Mouse (Mus musculus) gastrocnemius, postnatal 10 days (tissue): ENCODE data around the gene Abca13. TPM values are rescaled to one million over a fixed set of nuclear protein-coding genes. Genes with fewer than 3 reads are reported as not detected.
"Not testable (repeated sequence)": the region's sequence is repeated elsewhere in the genome, so short reads cannot be mapped to it uniquely, and the experiment has no call there.

ENCODE experiments used
- DNase-seq: peaks from one replicate; pipeline ENCODE4 v3.0.0; 2021; ENCODE audit warnings: mixed read lengths
- long read RNA-seq, 2 experiments: library from polyadenylated mRNA; stranded (forward); transcript quantifications; one replicate each; pipeline ENCODE4 v2.0.0; 2021
- total RNA-seq, 2 experiments: library from RNA; stranded (reverse); gene quantifications; 2 replicates each; pipeline ENCODE4 v1.2.3; 2021

Abca13 gene
- total RNA-seq = under 1 TPM in 1 of 2 experiments, not detected in 1; 0.45 TPM
- long read RNA-seq, experiment 1, partial matches to known transcripts = 1 of 1 reads
- long read RNA-seq, experiment 1, other reads (novel, unspliced or antisense) = 0 of 1 reads
- long read RNA-seq, experiment 2 = 0 reads

DNA sequence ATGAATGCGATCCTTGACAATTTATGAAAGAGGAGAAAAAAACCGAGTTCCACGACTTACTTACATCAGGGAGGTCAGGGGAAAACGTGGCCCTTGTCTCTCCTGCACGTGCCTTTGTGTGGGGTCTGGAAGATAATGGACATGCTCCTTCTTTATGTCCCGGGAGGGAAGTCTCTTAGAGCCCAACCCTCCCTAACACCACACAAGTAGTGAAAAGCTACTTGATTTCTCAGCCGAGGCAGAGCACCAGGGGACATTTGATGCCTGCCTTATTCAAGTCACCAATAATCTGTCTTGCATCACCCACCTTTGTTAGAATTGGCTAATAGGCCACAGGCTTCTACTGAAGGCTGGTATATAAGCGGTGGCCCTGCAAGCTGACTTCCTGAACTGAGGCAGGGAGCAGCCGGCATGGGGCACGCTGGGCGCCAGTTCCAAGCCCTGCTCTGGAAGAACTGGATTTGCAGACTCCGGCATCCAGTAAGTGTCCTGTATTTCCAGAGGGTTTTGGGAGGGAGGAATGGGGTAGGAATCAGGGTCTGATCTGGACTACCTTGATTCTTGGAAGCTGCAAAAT is at the start of gene Abca13:
TSS of gene Abca13 (plus strand) at position 388 of the 577 bp plus-strand sequence.
- no peak for DNase-seq

DNA sequence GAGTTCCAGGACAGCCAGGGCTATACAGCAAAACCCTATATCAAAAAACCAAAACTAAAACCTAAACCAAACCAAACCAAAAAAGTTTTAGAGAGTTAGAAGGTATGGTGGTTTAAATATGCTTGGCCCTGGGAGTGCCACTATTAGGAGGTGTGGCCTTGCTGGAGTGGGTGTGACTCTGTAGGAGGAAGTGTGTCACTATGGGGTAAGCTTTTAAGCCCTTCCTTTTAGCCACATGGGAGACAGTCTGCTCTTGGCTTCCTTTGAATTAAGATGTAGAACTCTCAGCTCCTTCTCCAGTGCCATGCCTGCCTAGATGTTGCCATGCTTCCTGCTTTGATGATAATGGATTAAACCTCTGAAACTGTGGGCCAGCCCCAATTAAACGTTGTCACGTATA is 46.6 kb upstream of the Abca13 start:
- no peak for DNase-seq

DNA sequence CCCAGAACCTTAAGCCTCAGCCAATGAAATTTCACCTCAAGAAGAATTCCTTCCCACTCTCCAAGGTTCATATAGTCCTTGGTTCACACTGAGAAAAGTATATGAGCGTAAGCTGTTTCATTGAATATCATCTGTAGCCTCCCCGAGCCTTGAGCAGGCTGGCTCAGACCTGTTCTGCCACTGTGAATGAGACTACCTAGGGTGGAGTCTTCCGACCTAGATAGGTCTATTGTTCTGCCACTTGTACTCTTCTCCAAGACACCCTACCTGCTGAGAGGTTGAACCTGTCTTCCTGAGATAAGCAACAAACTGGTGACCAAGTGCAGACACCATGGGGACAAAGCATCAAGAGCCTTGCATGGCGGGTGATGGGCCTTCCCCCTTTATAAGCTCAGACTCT is 45.6 kb upstream of the Abca13 start:
- DNase-seq = no peak

DNA sequence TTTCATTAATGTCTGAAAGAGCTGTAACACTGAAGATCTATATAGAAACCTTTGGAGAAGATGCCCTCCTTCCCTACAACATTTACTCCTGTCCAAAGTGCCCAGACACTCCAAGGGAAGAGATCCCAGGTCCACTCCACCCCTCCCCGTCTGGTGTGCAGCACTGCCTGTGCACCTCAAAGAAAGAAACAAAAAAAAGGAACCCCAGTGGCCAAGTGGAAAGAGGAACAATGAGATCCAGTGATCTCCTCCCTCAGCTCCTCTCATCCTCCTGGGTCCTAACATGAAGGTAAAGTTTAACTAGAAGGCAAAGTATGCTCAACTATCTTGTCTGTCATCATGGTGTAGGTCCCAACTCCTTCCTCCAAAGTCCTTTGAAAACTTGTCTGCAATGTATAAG is 45.1 kb upstream of the Abca13 start:
- no peak for DNase-seq

DNA sequence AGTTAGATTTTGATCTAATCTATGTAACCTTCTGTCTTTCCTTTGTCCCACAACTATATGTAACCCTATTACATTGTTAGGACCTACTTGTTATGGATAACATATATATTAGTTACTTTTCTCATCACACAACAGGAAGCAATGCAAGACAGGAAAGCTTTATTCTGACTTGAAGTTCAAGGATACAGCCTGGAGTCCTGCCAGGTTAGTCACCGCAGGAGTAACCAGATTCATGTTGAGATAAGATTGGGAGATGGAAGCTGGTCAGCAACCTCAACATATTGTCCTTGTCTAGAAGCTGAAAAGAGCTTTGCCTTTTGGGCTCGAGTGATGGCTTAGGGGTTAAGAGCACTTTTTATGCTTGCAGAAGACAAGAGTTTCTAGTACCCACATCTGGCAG is 43.5 kb upstream of the Abca13 start:
- DNase-seq = no peak

DNA sequence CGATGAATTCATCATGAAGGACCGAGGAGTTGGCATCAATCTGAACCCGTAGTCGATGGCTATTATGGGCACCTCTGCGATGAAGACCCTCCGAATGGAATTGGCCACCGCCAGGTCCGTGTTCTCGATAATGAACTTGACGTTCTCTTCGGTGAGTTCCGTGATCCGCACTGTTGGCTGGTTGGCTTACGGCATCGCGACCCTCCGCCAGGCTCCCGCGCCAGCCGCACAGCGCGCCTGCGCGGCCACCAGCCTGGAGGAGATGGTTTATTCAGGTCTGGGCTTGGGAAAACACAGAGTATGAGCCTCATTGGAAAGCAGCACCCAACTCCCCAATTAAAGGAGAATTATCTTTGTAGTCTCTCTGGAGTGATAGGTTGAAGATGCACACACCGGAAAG is 41.3 kb upstream of the Abca13 start:
- not testable (repeated sequence) for DNase-seq

DNA sequence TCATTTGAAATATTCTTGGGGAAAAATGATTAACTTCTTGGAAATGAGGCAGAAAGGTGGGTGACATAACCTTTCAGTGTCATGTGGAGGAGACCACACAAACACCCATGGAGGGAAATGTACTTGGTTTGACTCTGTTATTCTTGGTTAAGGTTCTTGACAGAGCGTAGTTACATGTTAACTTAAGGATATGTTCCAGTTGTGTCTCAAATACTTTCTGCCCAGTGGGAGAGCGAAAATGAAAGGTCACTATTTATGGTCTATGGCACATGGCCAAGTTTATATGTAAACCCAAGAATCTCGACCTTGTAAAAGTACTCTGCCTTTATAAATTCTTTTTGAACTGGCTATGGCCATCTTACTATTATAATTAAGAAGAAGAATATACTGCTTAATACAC is 31.8 kb upstream of the Abca13 start:
- no peak for DNase-seq

DNA sequence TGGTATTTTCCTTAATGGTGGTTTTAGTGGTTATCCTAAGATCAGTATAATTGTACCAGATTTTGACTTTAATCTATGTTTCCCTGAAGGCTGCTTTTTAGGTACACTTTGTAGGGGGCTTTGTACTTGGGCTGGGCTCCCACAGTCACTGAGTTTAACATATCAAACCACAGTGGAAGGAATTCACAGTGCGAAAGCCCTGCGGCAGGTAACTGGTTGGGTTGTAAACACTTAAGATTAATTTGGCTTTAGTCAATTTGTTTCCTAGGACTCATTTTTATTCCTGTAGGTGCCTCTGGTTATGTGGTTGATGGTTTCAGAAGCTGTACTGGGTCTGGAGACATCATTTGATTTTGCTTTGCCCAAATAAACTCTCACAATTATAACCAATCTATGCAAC is 24.4 kb upstream of the Abca13 start:
- no peak for DNase-seq

DNA sequence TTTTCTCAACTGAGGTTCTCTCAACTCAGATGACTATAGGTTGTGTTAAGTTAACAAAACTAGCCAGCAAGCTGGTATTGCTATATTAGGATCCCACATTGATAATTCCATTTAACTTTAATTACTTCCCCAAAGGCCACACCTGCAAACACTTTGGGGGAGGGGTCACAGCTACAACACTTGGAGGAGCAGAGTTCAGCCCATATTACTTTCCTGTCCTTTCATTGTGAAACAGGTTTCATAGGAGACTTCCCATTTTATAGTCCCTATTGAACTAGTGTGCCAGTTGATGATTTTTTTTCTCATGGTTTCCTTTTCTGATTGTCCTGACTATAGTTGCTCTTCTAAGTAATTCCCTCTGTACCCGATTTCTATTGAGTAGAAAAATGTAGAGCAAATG is 10.3 kb upstream of the Abca13 start:
- DNase-seq = no peak

DNA sequence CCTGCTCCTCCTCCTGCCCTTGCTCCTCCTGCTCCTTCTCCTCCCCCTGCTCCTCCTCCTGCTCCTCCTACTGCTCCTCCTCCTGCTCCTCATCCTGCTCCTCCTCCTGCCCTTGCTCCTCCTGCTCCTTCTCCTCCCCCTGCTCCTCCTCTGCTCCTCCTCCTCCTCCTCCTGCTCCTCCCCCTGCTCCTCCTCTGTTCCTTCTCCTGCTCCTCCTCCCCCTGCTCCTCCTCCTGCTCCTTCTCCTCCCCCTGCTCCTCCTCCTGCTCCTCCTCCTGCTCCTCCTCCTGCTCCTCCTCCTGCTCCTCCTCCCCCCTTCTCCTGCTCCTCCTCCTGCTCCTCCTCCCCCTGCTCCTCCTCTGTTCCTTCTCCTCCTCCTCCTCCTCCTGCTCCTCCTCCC is 2.3 kb upstream of the Abca13 start:
- not testable (repeated sequence) for DNase-seq

DNA sequence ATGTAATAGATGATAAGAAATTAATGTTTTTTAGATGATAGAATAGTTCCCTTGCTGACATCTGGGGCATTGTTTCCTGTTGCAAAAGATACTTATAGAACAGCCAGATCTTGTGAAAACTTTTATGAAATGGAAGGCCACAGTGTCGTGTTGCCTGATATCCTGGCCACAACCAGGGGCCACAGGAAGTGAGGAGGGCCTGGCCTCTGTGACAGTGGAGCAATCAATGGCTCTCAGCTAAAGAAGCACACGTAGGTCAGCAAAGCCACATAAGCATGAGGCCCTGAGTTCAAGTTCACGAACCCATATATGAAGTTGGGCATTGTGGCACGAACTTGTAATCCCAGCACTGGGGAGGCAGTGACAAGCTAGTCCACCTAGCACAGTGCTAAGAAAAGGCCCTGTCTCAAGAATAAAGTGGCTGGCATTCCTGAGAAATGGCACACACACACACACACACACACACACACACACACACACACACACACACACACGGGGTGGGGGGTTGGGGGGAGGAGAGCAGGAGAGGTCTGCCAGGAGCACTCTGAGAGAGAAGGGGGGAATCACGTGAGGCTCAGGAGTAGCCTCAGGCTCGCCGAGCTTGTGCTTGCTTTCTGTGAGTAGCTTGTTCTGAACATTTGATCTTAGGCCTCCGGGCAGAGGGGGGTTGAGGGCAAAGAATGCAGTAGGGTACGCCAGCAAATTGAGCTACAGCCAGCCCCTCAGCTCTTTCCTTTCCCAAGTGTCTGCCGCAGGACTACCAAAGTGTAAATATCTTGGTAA is 779 bp upstream of the Abca13 start:
- no peak for DNase-seq

DNA sequence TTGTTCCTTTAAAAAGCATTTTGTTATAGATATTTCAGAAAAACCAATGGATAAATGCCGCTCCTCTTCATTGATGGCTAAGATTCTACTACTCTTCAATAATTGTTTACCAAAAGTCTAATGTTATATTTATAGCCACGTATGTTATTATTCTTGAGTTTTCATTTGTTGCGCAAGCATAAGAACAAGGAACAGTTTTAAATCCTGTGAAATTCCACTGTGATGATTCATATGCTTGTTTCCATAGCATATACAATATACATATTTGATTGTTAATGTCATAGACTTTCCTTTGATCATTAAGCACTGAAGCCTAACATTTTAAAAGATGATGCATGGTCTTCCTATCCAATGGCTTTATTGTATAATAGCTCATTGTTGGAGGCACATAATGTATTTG is 3.1 kb downstream of the Abca13 start:
- DNase-seq = no peak

DNA sequence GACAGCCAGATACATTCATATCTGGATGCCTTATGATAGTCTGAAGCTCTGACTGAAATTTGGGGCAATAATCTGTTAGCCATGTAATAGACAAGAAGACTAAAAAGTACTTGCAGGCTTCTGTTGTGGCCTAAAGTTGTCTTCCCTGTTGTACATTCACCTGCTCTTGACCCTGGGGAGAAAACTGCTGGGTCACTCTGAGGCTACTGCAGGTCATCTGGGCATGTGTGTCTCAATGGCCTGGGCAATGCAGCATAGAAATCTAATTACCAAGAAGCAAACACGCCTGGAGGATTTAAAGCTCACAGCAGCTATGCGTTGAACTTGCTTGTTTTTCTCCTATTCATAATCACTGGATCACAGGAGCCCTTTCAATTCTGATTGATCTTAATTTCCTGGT is 8.1 kb downstream of the Abca13 start:
- DNase-seq = no peak

DNA sequence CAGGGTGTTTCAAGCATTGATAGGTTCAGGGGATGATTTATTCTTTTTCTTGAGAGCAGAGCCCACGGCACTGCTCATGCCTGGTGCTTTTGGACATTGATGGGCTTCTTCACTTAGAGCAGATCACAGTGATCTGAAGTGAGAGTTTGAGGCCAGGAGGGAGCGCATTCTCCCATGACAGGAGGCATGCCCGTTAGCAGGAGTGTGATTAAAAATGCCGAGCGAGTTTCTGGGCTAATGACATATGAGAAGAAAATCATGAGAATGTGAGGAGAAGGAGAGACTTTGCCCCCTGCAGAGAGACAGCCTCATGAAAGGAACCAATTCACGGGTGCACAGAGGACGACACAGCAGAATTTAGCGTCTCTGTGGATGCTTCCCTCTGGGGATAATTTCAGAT is 19.0 kb downstream of the Abca13 start:
- no peak for DNase-seq

DNA sequence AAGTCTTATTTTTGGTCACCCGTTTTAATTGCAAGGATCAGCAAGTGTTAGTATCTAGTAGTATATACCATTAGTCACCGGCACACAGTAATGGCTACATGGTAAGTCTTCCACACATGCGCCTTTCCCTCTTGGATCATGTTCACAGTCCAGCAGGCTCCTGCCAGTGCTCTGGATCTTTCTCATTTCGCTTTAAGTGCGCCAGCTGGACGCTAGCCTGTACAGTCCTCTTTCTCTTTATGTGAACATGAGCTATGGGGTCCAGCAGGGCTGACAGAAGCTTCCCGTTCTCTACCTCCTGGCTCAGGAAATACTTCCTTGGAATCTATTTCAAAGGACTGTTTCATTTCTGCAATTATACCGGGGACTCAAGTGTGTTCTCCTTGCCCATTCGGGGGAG is 21.8 kb downstream of the Abca13 start:
- no peak for DNase-seq

DNA sequence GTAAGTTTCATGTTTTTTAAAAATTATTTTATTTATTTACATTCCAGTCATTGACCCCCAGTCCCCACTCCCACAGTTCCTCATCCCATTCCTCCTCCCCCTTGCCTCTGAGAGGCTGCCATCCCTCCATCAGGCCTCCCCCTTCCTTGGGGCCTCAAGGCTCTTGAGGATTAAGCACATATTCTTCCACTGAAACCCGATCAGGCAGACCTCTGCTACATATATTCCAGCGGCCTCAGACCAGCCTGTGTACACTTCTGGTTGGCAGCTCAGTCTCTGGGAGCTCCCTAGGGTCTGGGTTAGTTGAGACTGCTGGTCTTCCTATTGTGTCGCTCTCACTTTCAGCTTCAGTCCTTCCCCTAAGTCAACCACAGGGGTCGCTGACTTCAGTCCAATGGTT is 24.5 kb downstream of the Abca13 start:
- DNase-seq = no peak

DNA sequence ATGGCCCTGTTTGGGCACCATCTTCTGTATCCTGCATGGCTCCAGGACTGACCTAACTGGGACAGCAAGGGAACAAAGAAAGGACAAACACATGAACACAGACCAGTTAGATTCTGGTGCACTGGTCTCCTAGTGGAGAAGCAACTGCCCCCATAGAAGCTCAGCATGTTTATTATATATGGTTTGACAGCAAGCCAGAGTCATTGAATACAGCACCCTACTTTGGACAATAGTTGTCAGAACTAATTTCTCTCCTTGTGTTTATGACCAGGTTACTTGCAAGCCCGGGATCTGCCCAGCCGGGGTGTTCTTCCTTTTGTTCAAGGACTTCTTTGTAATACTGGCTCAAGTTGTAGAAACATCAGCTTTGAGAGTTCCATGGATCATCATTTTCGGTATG is 28.8 kb downstream of the Abca13 start:
- no peak for DNase-seq

DNA sequence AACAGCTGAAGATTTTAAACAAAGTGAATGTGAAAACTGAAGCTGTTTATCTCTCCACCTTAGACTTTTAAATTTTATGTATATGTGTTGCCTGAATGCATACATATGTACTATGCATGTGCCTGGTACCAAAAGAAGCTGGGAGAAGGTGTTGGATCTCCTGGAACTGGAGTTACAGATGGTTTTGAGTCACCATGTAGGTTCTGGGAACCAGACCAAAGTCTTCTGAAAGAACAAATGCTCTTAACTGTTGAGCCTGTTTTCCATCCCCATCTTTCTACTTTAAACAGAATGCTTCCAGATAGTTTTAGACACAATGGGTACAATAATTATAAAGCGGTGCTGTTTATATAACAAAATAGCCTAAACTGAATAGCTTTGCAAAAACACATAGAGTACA is 29.9 kb downstream of the Abca13 start:
- DNase-seq = no peak

DNA sequence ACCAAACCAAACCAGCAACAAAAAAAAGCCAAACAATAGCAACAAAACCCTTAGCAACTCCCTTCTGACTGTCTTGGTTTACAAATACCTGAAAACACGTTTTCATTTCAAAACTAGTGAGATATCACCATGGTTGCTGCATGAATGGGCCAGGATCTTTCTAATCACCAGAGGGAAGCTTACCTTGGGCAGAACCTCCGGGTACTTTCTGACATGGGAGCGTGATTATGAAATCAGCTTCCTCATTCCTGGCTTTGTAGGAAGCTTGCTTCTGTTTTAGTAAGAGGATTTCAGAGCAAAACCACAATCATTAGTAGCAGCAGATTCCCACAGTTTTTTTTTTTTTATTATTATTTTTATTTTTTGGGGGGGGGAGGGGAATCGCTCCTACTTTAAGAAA is 34.7 kb downstream of the Abca13 start:
- DNase-seq = no peak

DNA sequence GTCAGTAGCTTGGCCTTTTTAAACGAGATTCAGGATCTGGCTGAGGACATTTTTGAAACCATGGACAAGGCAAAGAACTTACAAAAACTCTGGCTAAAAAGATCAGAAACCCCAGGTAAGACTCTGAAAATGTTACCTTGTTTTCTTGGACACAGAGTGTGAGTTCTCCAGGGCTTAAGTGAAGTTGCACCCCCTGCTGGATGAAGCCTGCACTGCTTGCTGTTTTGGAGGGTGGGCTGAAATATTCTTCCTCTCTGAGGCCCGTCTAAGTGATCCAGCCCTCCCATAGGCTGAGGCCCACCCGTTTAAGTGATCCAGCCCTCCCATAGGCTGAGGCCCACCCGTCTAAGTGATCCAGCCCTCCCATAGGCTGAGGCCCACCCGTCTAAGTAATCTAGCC is 57.9 kb downstream of the Abca13 start:
- DNase-seq = not testable (repeated sequence)

DNA sequence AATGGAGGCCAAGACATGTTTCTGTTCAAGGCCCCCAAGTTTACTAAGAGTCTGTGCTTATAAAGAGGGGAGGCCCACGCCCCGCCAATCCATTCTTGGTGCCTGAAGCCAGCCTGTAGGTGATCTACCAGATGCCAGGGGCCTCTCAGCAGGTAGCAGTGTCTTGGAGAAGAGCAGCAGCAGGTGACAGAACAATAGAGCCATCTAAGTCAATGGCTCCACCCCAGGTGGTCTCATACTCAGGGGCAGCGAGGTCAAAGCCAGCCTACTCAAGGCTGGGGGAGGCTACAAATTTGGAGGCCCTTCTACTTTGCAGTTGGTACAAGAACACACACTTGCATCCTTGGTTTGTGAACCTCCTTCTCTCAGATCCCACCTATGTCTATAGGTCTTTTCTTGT is 71.3 kb downstream of the Abca13 start:
- not testable (repeated sequence) for DNase-seq

DNA sequence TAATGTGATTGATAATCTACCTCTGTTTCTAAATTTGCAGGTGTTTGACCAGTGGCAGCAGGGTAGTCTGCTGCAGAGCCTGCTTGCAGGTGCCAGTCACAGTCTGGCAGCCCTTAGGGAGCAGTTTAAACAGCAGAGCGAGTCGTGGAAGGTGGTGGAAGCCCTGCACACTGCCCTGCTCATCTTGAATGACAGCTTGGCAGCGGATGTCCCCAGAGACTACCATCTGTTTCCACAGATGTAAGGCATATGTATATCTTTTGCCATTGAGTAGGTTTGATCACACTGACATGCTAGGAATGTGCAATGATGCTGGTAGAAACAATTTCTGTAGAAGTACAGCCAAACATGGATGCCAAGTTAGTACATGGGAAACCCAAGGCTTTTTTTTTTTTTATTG is 77.3 kb downstream of the Abca13 start:
- no peak for DNase-seq

DNA sequence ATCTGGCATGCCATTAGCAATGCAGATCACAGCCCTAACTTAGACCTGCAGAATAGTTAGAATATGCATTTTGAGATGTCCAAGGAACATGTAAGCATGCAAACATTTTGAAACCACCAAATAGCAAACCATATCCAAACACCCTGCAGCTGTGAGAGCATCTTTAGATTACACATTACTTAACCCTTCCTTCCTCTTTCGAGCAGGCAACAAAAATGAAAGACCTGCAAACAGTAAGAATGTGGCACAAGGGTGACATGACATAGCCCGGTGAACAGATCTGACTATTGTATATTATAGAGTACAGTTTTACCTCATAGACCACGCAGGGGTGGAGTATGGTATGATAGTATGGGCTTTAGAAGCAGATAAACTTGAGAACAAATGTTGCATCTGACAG is 93.5 kb downstream of the Abca13 start:
- no peak for DNase-seq

DNA sequence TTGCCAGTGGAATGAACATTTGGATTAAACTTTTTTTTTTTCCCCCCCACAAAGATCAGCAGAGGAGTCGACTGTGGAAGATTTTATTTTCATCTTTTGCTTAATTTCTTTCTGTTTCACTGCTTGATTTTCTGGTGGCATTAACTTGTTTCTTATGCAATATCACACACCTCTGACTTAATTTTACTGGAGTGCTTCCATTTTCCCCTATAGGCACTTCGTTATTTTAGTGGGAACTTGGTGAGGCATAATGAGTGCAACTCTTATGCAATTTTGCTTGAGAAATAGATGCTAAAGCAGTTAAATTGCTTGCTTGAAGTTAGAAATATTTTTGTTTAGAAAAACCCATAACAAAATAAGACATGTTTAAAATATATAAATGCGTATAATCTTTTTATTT is 94.0 kb downstream of the Abca13 start:
- DNase-seq = no peak
